Comparison of ENCODE assay signal across 8 mouse cellular contexts in the genomic region with DNA sequence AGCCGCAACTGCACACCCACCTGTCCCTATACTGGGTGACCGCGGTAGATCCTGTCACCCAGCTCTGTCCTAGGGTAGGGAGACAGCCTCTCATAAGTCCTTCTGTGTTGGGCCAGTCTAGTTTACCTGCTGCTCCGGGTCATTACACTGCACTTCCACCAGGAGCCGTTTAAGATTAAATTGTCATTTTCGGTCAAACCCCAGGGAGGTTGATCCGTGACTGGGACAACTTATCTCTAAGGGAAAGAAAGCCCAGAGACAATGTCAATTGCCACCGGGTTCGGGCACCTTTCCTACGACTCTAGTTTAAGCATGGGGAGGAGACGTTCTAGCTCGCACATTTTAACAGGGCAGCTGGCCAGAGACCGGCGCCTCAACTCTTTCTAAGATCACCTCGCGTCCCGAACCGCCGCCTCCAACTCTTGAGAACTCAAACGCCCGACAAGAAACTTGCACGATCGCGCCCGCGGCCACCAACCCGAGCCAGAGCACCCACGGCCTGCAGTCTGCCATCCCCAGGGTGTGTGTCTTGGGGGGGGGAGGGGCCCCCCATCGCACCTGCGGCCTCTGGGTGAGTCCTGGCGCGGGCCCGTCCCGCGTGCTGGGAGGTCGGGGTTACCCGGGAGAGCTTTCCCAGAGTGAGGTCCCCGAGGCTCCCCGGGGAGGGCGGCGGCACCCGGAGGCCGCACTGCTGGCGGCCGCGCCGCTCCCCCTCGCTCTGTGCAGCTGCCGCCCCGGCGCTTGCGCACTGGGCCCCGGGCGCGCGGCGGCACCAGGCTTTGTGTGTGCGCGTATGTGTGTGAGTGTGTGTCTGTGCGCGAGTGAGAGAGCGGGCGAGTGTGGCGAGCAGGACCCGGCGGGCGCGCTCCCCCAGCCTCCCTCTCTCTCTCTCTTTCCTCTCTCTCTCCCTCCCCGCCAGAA. TPM values are rescaled to one million over a fixed set of nuclear protein-coding genes. Genes with fewer than 3 reads are reported as not detected.
A peak's percentile ranks its signal among the peaks of the same experiment; 100 is the strongest.
DNase-seq lines count a peak whose midpoint lies in the region; ATAC-seq and TF ChIP-seq lines count a peak whose summit lies in the region.

A gene (plus strand): TSS at position 128 of the 921 bp plus-strand sequence.

- ATAC-seq in forebrain, embryonic 12.5 days (ENCODE audit: low FRiP score), result peak; percentile 93
- peak; percentile 77 for ATAC-seq in heart, embryonic 16.5 days (replicated peaks; ENCODE audit: extremely low read depth, insufficient read depth, low FRiP score)
- peak; percentile 84 for ATAC-seq in liver, embryonic 13.5 days (ENCODE audit: low read depth)
- peak; percentile 78 for ATAC-seq in stomach, embryonic 15.5 days (ENCODE audit: insufficient read depth, low FRiP score, low read depth)

- peak within 1 kb of the TSS; percentile 63 for H3K4me2 ChIP-seq in forebrain, embryonic 12.5 days
- H3K4me2 ChIP-seq in heart, embryonic 16.5 days (ENCODE audit: low read depth, low read length), result peak within 1 kb of the TSS; percentile 69
- peak within 1 kb of the TSS; percentile 97 for H3K4me2 ChIP-seq in liver, embryonic 13.5 days
- H3K4me2 ChIP-seq in stomach, embryonic 15.5 days, result peak within 1 kb of the TSS; percentile 90

- H3K36me3 ChIP-seq in E14TG2a.4 (ENCODE audit: insufficient read depth, low read length), result no peaks in the 10 kb centered on the region; the same call in 1 of the 2 replicates
- H3K36me3 ChIP-seq in forebrain, embryonic 12.5 days (replicated peaks), result peaks cover 3% of the 10 kb centered on the region
- H3K36me3 ChIP-seq in heart, embryonic 16.5 days (ENCODE audit: control insufficient read depth, insufficient read depth), result no peaks in the 10 kb centered on the region
- H3K36me3 ChIP-seq in liver, embryonic 13.5 days, result no peaks in the 10 kb centered on the region
- H3K36me3 ChIP-seq in stomach, embryonic 15.5 days, result no peaks in the 10 kb centered on the region

- peak; percentile 74 for DNase-seq in c-Kit-positive CD71-positive TER-119-negative erythroid progenitor cells, embryonic 14.5 days (ENCODE audit: low read depth)
- DNase-seq in kidney, postnatal 25 days, result peak; percentile 92 to 94
- peak; percentile 72 for DNase-seq in liver, embryonic 13.5 days
- peak; percentile 90 for DNase-seq in neural tube, embryonic 10.5 days (ENCODE audit: extremely low spot score, low spot score)

- H3K4me3 ChIP-seq in E14TG2a.4 (replicated peaks; ENCODE audit: low read length), result peak within 1 kb of the TSS; percentile 90
- peak within 1 kb of the TSS; percentile 98 for H3K4me3 ChIP-seq in forebrain, embryonic 12.5 days (replicated peaks)
- H3K4me3 ChIP-seq in heart, embryonic 16.5 days (ENCODE audit: low read length), result peak within 1 kb of the TSS; percentile 89
- H3K4me3 ChIP-seq in liver, embryonic 13.5 days (replicated peaks), result peak within 1 kb of the TSS; percentile 93
- peak within 1 kb of the TSS; percentile 80 for H3K4me3 ChIP-seq in stomach, embryonic 15.5 days (replicated peaks)

- 1% methylated on average over 65 of the region's 69 CpGs for WGBS in forebrain, embryonic 12.5 days
- WGBS in heart, embryonic 16.5 days, result 1% methylated on average over 63 of the region's 69 CpGs
- WGBS in liver, embryonic 13.5 days (ENCODE audit: insufficient replicate concordance), result under 1% methylated on average over 68 of the region's 69 CpGs
- 1% methylated on average over 68 of the region's 69 CpGs for WGBS in stomach, embryonic 15.5 days

- peaks cover 10% of the 10 kb centered on the region for H3K27me3 ChIP-seq in E14TG2a.4 (ENCODE audit: insufficient read depth, low read length)
- H3K27me3 ChIP-seq in forebrain, embryonic 12.5 days, result no peaks in the 10 kb centered on the region
- no peaks in the 10 kb centered on the region for H3K27me3 ChIP-seq in heart, embryonic 16.5 days (ENCODE audit: control insufficient read depth, insufficient read depth, low read length)
- H3K27me3 ChIP-seq in liver, embryonic 13.5 days, result no peaks in the 10 kb centered on the region
- H3K27me3 ChIP-seq in stomach, embryonic 15.5 days (replicated peaks), result no peaks in the 10 kb centered on the region

- peaks cover 44% of the 10 kb centered on the region for H3K4me1 ChIP-seq in E14TG2a.4 (replicated peaks; ENCODE audit: low read depth, low read length)
- peaks cover 33% of the 10 kb centered on the region for H3K4me1 ChIP-seq in forebrain, embryonic 12.5 days
- H3K4me1 ChIP-seq in heart, embryonic 16.5 days (ENCODE audit: control insufficient read depth, insufficient read depth, low read length), result peaks cover 24% of the 10 kb centered on the region
- H3K4me1 ChIP-seq in liver, embryonic 13.5 days (replicated peaks), result peaks cover 50% of the 10 kb centered on the region
- peaks cover 13% of the 10 kb centered on the region for H3K4me1 ChIP-seq in stomach, embryonic 15.5 days

- no peaks in the 10 kb centered on the region for H3K9me3 ChIP-seq in E14TG2a.4 (ENCODE audit: low read length)
- no peaks in the 10 kb centered on the region for H3K9me3 ChIP-seq in forebrain, embryonic 12.5 days
- no peaks in the 10 kb centered on the region for H3K9me3 ChIP-seq in heart, embryonic 16.5 days (replicated peaks; ENCODE audit: control insufficient read depth, low read length)
- H3K9me3 ChIP-seq in liver, embryonic 13.5 days (replicated peaks), result no peaks in the 10 kb centered on the region
- no peaks in the 10 kb centered on the region for H3K9me3 ChIP-seq in stomach, embryonic 15.5 days

- H3K27ac ChIP-seq in forebrain, embryonic 12.5 days, result peak within 1 kb of the TSS; percentile 100
- peak within 1 kb of the TSS; percentile 99 for H3K27ac ChIP-seq in heart, embryonic 16.5 days (ENCODE audit: low read length)
- peak within 1 kb of the TSS; percentile 88 for H3K27ac ChIP-seq in liver, embryonic 13.5 days
- peak within 1 kb of the TSS; percentile 97 for H3K27ac ChIP-seq in stomach, embryonic 15.5 days

- TF ChIP-seq CTCF in E14TG2a.4 (conservative IDR thresholded peaks at IDR 0.05; ENCODE audit: low read length), result peak; percentile 49

- H3K9ac ChIP-seq in forebrain, embryonic 12.5 days, result peak within 1 kb of the TSS; percentile 99
- peak within 1 kb of the TSS; percentile 98 for H3K9ac ChIP-seq in heart, embryonic 16.5 days (ENCODE audit: low read length)
- peak within 1 kb of the TSS; percentile 92 for H3K9ac ChIP-seq in liver, embryonic 13.5 days
- H3K9ac ChIP-seq in stomach, embryonic 15.5 days, result peak within 1 kb of the TSS; percentile 90

RNA-seq across cellular contexts. Expression of the gene that starts here (rescaled TPM):
- 64.4 and 66.5 TPM in 2 replicates for polyA plus RNA-seq in forebrain, embryonic 12.5 days (2016; fragmentation: Nextera tagmentation; extraction: Ambion mirVana)
- polyA plus RNA-seq in heart, embryonic 16.5 days (2015; fragmentation: Nextera tagmentation; extraction: Ambion mirVana), result 14.8 and 15.5 TPM in 2 replicates
- polyA plus RNA-seq in liver, embryonic 13.5 days (2015; fragmentation: Nextera tagmentation; extraction: Ambion mirVana), result 6.6 and 7.9 TPM in 2 replicates
- 19.9 and 21.0 TPM in 2 replicates for polyA plus RNA-seq in stomach, embryonic 15.5 days (2015; fragmentation: Nextera tagmentation; extraction: Ambion mirVana)

Comparison
In these comparisons a context has a peak if more than half of its experiments do, and no peak if none do; other contexts are left out.
1. Peak in every context shown above with its lines: DNase-seq, ATAC-seq, H3K4me3 ChIP-seq and H3K27ac ChIP-seq.